Mouse (Mus musculus) liver, embryonic 14.5 days (tissue): ENCODE data around the gene March1. TPM values are rescaled to one million over a fixed set of nuclear protein-coding genes. Genes with fewer than 3 reads are reported as not detected.

Experiments
- ATAC-seq: fragments of 200-750 bp; cut with Nextera tagmentation; 2 replicates; pipeline ENCODE4 v1.8.0; 2017; ENCODE audit warnings: moderate number of reproducible peaks, mild to moderate bottlenecking, moderate library complexity; ENCODE audit not compliant: insufficient read depth
- DNase-seq, 3 experiments: peaks; one replicate each; pipeline ENCODE4 v3.0.0-alpha.2; 2012 to 2013; ENCODE audit warnings: low read depth in 3 of 3, low spot score in 3 of 3
- H3K27ac ChIP-seq: fragments of 300-500 bp; sonication (generic); 2 replicates; pipeline ENCODE4 v1.5.1; 2014; ENCODE audit warnings: moderate library complexity, mild to moderate bottlenecking, control low read depth, inconsistent platforms
- H3K27me3 ChIP-seq: fragments of 300-500 bp; sonication (generic); 2 replicates; pipeline ENCODE4 v1.6.1; 2014; ENCODE audit warnings: mild to moderate bottlenecking, low read length, moderate library complexity; ENCODE audit not compliant: control insufficient read depth, insufficient read depth
- H3K36me3 ChIP-seq: fragments of 300-500 bp; sonication (generic); replicated peaks from 2 replicates; pipeline ENCODE4 v1.6.1; 2014; ENCODE audit warnings: low read depth; ENCODE audit not compliant: control insufficient read depth, insufficient read depth
- H3K4me1 ChIP-seq, 2 experiments: fragments of 200-500 bp in 1 of 2; fragments of 300-500 bp in 1 of 2; sonication (generic) in 1 of 2; replicated peaks; 2 replicates each; pipeline ENCODE4 v1.6.1; 2012 to 2014; ENCODE audit warnings: antibody characterized with exemption in 1 of 2, inconsistent platforms in 1 of 2, low read length in 1 of 2; ENCODE audit not compliant: control insufficient read depth in 2 of 2, insufficient read depth in 2 of 2
- H3K4me2 ChIP-seq: fragments of 300-500 bp; sonication (generic); 2 replicates; pipeline ENCODE4 v1.6.1; 2014; ENCODE audit warnings: low read depth, mild to moderate bottlenecking, control low read depth, moderate library complexity
- H3K4me3 ChIP-seq, 2 experiments: fragments of 200-500 bp in 1 of 2; fragments of 300-500 bp in 1 of 2; sonication (generic) in 1 of 2; 2 replicates each; pipeline ENCODE4 v1.5.1; 2012 to 2014; ENCODE audit warnings: low read depth in 2 of 2, low read length in 2 of 2, mild to moderate bottlenecking in 2 of 2, control low read depth in 1 of 2, inconsistent platforms in 1 of 2, moderate library complexity in 1 of 2; ENCODE audit not compliant: insufficient read depth in 1 of 2
- H3K9ac ChIP-seq: fragments of 300-500 bp; sonication (generic); replicated peaks from 2 replicates; pipeline ENCODE4 v1.6.1; 2014; ENCODE audit warnings: mild to moderate bottlenecking, control low read depth, moderate library complexity
- H3K9me3 ChIP-seq: fragments of 300-500 bp; sonication (generic); 2 replicates; pipeline ENCODE4 v1.6.1; 2016; ENCODE audit warnings: low read length, mixed read lengths; ENCODE audit not compliant: control insufficient read depth
- CTCF ChIP-seq: IDR thresholded peaks from 2 replicates; pipeline ENCODE4 v1.5.1; 2016; ENCODE audit warnings: antibody characterized with exemption, low read depth, control low read depth
- EP300 ChIP-seq: IDR thresholded peaks from 2 replicates; pipeline ENCODE4 v1.6.1; 2016; ENCODE audit warnings: antibody characterized with exemption, low read depth
- WGBS: fragments of 180-500 bp; shearing (Covaris S2); extraction: QIAGEN DNeasy Blood & Tissue Kit; methylation state at CpG from one replicate; pipeline ENCODE4 v1.1.7; 2014; ENCODE audit not compliant: insufficient replicate concordance; 5-methylcytosine and 5-hydroxymethylcytosine counted together
- polyA plus RNA-seq, 2 experiments: library from polyadenylated mRNA; depleted of rRNA in 1 of 2; stranded (reverse) in 1 of 2; unstranded in 1 of 2; fragments of >200 nt; fragmentation: Nextera tagmentation in 1 of 2; extraction: Ambion mirVana in 1 of 2; gene quantifications; 2 replicates each; pipeline versions ENCODE4 v1.2.1 to v1.2.3; 2012 to 2014

Gene March1
- polyA plus RNA-seq, 2 experiments, result 0.60 to 0.94 TPM

- DNase-seq (peak in 1 of 3 experiments; percentile 17), ATAC-seq (no peak)
- Histone ChIP-seq H3K4me3 (no peak overlapping the region), H3K9ac (no peak overlapping the region), H3K9me3 (no peaks in the 10 kb centered on the region), H3K27ac (no peak overlapping the region), H3K36me3 (no peaks in the 10 kb centered on the region), H3K4me1 (no peaks in the 10 kb centered on the region), H3K4me2 (no peak overlapping the region), H3K27me3 (no peaks in the 10 kb centered on the region)
- WGBS, result 9% methylated on average over 4 of the region's 4 CpGs
- no peak for TF ChIP-seq EP300
- TF ChIP-seq CTCF, result peak; percentile 61
These were observed 879.4 kb downstream of the March1 start for GRCm38 (mm10) chr8:66496998-66497577.

DNA sequence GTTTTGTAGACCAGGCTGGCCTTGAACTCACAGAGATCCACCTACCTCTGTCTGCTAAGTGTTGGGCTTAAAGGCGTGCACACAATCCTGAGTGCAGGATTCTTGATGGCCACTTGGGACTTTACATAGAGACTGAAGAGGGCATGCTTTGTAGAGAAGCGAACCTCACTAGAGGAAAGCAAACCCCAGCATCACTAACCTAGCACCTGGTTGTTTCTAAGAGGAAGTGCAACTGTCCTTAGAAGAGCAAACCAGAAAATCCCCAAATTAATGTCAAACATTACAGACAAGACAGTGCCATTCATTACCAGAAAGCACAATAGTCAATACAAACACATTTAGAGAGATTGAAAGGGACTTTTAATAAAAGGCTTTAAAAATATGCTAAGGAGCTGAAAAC lies 885.7 kb downstream of the March1 start:
- no peaks in the 10 kb centered on the region for H3K4me1 ChIP-seq
- no peak for TF ChIP-seq CTCF
- no peak for TF ChIP-seq EP300
- H3K36me3 ChIP-seq, result no peaks in the 10 kb centered on the region
- H3K9me3 ChIP-seq, result no peaks in the 10 kb centered on the region
- no peak overlapping the region for H3K4me2 ChIP-seq
- WGBS, result 50% methylated on average over 2 of the region's 2 CpGs
- no peak overlapping the region for H3K9ac ChIP-seq
- no peak for DNase-seq
- H3K27ac ChIP-seq, result no peak overlapping the region
- no peak overlapping the region for H3K4me3 ChIP-seq
- no peak for ATAC-seq
- H3K27me3 ChIP-seq, result no peaks in the 10 kb centered on the region

DNA sequence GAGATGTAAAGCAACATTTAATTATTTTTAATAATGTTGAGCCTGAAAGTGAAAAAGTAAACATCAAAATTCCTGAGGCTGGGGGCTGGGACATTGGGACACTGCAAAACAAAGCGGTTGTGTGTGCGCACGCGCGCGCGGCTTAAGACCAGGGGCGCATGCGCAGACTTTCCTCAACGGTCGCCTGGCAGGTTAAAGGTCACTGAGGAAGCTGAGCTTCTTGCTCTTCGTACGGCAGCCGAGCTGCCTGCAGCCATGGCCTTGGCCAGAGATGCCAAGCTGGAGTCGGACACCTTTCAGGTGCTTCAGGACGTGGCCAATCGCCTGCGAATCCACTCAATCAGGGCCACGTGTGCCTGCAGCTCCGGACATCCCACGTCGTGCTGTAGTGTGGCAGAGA lies 893.8 kb downstream of the March1 start, which contains the start of gene Tktl2:
Gene Tktl2 (plus strand): TSS at position 220 of the 400 bp plus-strand sequence.
- DNase-seq, result no peak
- Histone ChIP-seq H3K9ac (no peak within 1 kb of the TSS), H3K4me3 (no peak within 1 kb of the TSS), H3K4me2 (no peak within 1 kb of the TSS), H3K9me3 (no peaks in the 10 kb centered on the region), H3K36me3 (no peaks in the 10 kb centered on the region), H3K4me1 (no peaks in the 10 kb centered on the region), H3K27ac (no peak within 1 kb of the TSS), H3K27me3 (no peaks in the 10 kb centered on the region)
- 83% methylated on average over 22 of the region's 22 CpGs for whole genome bisulfite sequencing
- TF ChIP-seq EP300 (no peak), CTCF (no peak)
- ATAC-seq, result no peak

DNA sequence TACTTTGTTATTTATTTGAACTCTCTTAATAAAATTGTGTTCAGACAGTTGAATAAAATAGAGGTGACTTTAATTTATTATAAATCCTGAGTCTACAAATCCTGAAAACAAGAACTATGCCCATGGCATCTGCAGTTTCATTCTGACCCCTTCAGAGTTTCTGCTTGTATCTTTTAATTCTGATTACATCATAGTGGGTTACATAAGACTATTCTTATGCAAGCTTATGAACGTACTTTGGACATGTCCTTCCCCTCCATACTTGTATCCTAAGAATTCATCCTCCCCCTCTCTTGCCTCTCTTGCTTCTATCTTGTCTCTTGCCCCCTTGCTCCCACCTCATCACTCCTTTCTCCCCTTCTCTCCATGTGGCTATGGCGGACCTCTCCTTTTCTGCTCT lies 901.4 kb downstream of the March1 start:
- no peak overlapping the region for H3K4me2 ChIP-seq
- H3K9ac ChIP-seq, result no peak overlapping the region
- no peaks in the 10 kb centered on the region for H3K36me3 ChIP-seq
- DNase-seq (no peak), ATAC-seq (no peak)
- WGBS, result 64% methylated on average over 2 of the region's 2 CpGs
- no peaks in the 10 kb centered on the region for H3K9me3 ChIP-seq
- TF ChIP-seq CTCF (no peak), EP300 (no peak)
- H3K4me1 ChIP-seq, result no peaks in the 10 kb centered on the region
- H3K27ac ChIP-seq, result no peak overlapping the region
- H3K27me3 ChIP-seq, result no peaks in the 10 kb centered on the region
- no peak overlapping the region for H3K4me3 ChIP-seq

- Histone ChIP-seq H3K4me2 (no peak overlapping the region), H3K27ac (no peak overlapping the region), H3K9ac (no peak overlapping the region), H3K27me3 (no peaks in the 10 kb centered on the region), H3K4me1 (no peaks in the 10 kb centered on the region), H3K9me3 (no peaks in the 10 kb centered on the region), H3K4me3 (no peak overlapping the region), H3K36me3 (no peaks in the 10 kb centered on the region)
- ATAC-seq (no peak), DNase-seq (no peak)
- no peak for TF ChIP-seq CTCF
- no peak for TF ChIP-seq EP300
These were observed 902.9 kb downstream of the March1 start for GRCm38 (mm10) chr8:66520576-66520975.
